Mouse (Mus musculus) T-helper 17 cell (primary cell): ENCODE measurements around the gene Tmem132b.
"Not testable (repeated sequence)": the region's sequence is repeated elsewhere in the genome, so short reads cannot be mapped to it uniquely, and the experiment has no call there.

ENCODE experiments used
- in situ Hi-C, 2 experiments: fragments of 300-600 bp; cut with MboI, MseI; formaldehyde crosslinking; loops; 1 replicate in 1 of 2; 2 replicates in 1 of 2; pipeline ENCODE4 v1.15.1; 2025; ENCODE audit warnings: high pct_unique_total_duplicates in 2 of 2

Gene Tmem132b

DNA sequence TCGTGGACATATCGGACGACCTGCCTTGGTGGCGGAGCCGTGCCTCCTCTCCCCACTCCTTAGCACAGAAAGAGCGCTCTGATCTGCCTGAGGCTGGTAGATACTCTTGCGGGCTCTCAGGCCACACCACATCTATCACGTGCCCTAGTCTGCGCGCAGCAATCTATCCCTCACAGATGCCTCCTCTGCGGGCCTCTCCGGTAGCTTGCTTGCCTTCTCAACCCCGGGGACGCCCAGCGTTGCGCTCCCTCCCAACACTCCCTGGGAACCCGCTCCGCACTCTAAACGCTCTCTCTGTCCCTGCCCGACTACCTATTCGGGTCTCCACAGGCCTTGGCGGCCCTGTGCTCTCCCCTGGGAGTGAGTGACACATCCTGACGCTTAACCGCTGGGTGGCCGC, at the start of gene Tmem132b:
Gene Tmem132b (plus strand): TSS at position 141 of the 400 bp plus-strand sequence.
- in situ Hi-C loops = loop anchor here in 1 of 2 experiments (10.0 kb wide), 1 partner anchor 433 kb away; no protein-coding TSS in a partner anchor

DNA sequence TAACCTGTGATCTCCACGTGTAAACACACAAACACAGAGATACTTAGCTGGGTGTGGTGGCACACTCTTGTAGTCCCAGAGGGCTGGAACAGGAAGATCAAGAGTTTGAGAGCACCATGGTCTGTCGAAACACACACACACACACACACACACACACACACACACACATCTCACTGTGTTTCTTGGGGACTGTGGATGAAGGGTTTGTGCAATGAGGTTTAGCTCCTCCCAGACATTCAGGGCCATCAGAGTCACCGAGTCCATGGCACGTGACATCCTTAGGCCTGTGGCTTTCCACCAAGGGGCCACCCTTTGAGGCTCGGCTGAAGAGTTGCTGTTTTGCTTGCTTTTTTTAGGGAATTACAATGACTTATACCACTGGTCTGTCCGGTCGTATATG, 49.1 kb upstream of the Tmem132b start:
- in situ Hi-C loops = no loop called here

DNA sequence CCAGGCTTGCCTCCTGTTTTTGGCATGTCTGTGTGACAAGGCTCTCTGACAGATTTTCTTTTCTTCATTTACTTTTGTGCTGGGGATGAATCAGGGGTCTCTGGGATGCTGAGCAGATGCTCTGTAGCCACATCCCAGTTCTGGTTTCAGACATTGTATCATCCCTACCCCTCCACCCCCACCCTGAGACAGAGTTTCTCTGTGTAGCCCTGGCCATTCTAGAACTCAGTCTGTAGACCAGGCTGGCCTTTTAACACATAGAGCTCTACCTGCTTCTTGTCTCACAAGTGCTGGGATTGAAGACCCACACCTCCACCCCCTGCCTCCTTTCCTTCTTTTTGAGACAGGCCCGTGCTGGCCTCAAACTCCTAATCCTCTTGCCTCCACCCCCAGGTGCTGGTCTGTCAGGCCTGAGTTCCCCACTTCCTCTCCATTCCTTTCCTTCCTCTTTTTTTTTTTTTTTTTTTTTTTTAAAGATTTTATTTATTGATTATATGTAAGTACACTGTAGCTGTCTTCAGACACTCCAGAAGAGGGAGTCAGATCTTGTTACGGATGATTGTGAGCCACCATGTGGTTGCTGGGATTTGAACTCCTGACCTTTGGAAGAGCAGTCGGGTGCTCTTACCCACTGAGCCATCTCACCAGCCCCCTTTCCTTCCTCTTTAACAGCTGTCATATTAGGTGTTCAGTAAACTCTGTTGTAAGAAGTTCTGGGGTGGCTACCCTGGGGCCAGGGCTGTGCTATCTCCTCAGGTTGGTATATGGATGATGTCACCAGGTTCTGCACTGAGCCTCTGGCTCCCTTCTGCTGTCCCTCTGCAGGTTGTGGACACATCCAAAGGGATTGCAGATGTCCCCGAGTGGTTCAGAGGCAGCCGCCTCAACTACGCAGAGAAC, 47.6 kb upstream of the Tmem132b start:
- in situ Hi-C loops = no loop called here

DNA sequence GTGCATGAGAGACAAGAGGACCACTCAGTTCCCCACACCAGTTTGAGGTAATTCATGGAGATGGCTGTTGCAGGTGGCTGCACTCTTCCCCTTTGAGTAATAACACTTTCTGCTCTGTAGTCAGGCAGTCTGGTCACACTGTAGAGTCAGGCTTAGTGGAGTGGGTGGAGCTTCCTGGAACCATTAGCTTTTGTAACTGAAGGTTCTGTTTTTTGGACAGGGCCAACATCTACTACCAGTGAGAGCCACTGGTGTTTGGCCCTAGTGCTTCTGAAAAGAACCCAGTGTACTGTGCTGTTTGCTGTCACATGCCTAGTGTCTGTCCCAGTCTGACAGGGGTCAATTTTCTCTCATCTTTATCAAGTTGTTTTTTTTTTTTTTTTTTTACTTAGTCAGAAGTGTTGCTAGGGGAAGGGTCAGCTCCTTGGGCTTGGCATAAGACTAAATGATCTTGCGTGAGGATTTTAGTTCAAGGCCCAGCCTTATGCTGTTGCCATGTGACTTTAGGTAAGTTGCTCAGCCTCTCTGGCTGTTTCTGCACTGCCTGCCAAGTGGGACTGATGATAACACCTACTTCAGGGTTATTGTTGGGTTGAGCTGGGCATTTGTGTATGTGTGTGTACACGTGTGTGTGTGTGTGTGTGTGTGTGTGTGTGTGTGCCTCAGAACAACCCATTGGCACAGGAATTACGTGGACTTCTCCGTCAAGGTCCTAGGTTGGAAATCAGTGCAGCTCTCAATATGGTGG, 46.4 kb upstream of the Tmem132b start:
- in situ Hi-C loops = no loop called here

DNA sequence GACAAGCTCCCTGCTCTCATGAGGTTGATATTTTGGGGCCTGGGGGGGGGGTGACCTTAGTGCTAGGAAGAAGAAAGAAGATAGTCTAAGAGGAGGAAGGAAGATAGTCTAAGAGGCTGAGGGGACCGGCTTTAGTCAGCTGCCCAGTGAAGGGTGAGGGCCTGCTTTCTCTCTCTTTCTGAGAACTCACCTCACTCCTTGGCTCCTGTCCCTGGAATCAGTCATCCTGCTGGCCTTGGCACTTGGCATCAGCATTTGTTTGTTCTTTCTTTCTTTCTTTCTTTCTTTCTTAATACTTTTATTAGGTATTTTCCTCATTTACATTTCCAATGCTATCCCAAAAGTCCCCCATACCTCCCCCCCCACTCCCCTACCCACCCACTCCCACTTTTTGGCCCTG, 45.5 kb upstream of the Tmem132b start:
- in situ Hi-C loops = no loop called here

DNA sequence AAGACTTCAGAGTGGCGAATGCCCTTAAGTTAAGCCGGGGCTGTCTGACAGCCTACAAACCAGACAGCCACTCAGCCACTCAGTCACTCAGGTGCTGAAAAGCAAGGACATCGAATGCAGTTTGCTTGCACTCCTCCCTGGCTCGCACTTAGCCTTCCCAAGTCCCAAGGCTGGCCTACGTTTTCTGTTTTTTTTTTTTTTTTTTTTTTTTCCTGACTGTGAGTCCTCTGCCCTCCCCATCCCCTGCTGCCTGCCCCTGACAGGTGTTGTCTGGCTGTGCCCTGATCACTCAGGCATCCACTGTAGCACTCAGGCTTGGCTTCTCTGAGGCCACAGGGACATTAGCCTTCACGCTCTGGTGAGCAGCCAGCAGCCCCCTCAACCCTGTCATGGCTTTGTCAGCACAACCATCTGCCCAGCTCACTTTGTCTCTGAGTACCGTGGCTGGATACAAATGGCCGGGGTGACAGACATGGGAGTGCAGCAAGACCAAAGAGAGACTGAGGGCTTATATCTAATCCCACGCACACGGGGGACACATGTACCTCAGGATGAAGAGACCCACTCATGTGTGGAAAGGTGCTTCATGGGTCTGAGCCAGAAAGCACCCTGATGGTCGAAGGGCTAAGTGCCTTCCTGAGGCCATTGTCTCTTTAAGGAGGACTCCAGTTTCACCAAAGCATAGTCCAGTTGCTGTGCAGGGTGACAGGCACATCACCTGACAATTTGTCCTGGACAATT, 44.0 kb upstream of the Tmem132b start:
- in situ Hi-C loops = no loop called here

DNA sequence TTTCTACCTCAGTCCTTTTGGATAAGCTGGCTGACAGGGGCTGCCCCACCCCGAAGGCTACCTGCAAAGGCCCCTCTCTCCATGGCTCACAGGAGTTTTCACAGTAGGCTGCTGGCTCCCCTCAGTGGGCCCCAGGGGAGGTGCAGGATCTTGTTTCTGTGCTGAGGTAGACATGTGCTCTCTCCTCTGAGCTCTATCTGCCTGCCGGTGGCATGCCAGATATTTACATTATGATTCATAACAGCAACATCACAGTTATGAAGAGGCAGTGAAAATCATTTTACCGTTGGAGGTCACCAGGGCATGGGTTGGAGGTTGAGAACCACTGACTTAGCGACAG, 43.5 kb upstream of the Tmem132b start:
- in situ Hi-C loops = no loop called here

DNA sequence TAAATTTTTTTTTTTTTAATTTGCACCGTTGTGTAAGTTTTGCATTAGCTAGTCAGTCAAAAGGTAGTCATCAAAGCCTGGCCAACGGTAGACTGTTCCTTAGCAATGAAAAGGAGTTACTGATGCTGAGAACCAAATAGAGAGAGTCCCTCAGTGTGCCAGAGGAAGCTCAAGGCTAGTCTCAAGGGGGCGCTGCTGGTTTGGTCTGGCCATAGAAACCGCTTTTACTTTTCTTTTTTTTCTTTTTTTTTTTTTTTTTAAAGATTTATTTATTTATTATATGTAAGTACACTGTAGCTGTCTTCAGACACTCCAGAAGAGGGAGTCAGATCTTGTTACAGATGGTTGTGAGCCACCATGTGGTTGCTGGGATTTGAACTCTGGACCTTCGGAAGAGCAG, 42.6 kb upstream of the Tmem132b start:
- in situ Hi-C loops = not testable (repeated sequence)

DNA sequence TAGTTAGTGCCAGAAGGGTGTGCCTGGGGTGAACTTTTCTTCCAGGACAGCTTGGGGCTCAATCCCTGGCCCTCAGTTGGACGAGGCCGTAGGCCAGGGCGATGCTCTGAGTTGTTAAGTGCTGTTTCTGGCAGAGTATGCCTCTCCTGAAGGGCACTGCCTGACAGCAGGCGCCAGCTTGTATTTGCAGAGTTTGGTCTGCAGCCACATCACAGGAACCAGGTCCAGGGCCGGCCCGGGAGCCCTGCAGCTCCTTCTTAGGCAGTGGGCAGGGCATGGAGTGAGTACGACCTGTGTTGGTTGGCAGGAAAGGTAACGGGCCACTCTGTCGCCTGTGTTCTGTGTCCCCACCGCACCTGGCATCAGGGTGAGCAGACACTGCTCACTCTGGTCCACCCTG, 40.5 kb upstream of the Tmem132b start:
- in situ Hi-C loops = no loop called here

DNA sequence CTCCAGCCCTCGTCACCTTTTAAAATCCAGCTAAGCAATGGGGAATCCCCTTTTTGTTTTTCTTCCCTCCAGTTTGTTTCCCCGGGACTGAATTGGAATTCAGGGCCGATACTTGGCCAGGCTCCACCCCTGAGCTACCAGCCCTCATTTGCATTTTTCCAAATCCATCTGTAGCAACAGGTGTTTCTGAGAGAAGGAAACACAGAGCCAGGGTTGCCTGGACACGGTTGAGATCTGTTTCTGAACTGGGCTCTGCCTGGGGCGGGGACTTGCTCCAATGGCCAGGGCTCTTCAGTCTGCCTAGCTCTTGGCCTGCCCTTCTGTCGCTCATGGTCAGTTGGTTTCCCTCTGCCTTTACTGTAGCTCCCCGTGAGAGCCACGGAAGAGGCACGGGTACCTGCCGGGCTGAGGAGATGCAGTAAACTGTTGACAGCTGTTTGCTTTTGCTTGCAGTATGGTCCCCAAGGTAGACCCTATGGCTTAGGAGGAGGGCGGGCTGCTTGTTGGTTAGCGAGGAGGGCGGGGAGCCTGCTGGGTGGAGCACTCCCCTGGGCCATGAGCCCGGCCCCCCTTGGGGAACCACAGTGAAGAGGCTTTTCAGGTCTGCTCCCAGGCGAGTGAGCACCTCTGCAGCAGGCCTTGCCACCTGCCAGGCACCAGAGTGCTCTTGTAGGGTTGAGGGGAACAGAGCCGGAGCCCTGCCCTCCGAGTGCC, 39.0 kb upstream of the Tmem132b start:
- in situ Hi-C loops = no loop called here

DNA sequence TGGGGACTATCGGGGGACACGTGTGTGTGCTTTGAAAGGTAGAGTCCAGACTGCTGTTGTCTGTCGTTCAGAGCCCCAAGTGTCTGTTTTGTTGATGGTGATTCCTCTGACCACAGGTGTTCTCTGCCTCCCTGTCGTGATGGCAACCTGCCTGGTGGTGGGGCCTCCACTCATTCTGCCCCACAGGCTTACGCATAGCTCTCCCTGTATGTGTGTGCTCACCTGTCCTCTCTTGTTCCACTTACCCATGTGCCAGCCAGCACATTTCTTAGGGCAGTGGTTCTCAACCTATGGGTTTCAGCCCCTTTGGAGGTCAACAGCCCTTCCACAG, 38.5 kb upstream of the Tmem132b start:
- in situ Hi-C loops = no loop called here

DNA sequence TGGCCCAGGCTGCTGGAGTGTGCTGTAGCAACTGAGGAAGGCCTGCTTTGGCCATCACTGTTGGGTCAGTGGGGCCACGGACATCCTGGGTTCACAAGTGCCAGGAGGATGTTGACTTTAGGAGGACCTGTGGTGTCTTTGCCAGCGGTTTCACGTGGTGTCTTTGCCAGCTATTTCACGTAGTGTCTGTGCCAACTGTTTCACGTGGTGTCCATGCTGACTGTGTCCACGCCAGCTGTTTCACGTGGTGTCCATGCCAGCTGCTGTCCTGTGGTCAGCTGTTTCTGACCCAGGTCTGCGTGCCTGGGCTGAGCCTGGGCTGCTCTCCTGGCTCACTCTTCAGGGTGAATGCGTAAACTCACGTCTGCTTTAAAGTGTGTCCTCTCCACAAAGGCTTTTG, 35.9 kb upstream of the Tmem132b start:
- in situ Hi-C loops = no loop called here

DNA sequence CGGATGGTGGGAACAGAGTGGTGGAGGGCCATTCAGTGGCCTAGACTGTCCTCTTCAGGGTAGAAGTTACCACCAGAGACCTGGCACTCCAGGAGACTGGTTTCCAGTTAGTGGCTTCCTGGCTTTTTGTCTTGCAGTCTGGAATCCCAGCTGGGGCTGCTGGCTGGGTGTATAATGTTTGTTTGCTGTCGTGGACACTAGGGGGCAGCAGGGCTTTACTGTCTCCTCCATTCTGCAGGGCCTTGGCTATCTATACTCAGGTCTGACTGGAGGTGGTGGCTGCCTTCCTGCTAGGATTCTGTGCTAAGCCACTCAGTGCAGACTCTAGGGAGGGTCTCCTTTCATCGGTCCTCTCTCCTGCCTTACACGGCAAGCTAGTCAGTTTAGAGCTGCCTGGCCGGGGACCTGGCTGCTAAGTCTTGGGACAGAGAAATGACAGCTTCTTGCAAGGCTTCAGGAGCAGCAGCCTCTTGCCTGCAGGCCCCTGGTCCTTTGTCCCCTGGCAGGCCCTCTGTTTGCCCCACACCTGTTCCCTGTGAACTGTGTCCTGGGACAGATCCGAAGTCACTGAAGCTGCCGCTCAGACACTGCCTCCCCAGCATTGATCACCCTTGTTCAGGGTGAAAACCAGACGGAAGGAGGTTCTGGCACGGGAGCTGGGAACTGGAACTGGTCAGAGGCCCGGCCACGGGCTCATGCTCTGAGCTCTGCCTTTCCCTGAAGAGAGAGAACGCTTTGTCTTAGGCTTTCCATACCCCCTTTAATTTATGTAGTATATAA, 33.6 kb upstream of the Tmem132b start:
- in situ Hi-C loops = no loop called here

DNA sequence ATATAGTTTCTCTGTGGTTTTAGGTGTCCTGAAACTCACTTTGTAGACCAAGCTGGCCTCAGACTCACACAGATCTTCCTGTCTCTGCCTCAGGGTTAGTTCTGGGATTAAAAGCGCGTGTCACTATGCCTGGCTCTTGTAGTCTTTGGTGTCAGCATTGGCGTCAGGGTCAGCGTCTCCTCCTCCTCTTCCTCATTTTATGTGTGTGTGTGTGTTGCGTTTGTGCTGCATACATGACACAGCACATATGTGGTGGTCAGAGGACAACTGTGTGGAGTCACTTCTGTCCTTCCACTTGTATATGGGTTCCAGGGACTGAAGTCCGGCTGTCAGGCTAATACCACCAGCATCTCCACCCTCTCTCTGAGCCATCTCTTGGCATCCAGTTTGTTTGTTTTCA, 30.1 kb upstream of the Tmem132b start:
- in situ Hi-C loops = no loop called here

DNA sequence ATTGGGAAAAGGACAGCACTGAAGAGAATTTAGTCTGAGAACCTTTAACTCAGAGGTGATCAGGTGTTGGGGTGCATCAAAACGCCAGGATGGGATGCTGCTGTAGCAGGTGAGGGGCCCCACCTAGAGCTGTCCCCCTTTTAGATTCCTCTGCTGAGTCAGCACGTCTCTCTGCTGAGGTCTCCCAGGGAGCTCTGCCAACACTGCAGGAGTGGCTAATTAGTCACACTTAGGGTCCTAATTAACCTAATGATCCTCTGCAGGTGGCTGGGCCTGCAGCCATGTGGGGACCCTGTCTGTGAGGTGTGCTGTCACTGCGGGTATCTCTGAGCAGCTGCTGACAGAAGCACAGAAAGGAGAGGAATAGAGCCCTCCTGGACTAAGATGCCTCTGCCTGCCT, 29.4 kb upstream of the Tmem132b start:
- in situ Hi-C loops = no loop called here

DNA sequence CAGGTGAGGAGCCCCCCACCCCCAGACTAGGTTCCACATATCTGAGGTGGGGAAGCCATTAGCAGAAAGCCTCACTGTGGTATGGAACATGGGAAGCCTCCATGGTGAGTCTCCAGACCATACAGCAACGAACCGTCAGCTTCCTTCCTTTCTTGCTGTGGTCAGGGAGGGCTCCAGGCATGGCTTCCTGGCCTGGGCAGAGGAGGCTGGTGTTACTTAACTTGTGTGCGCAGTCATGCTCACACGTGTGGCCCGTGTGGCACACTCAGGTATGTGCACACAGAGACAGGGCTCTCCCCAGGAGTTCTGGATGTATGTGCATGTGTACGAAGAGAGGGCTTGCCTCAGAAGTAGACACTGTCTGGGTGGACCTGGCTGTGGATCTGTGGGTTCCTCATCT, 27.9 kb upstream of the Tmem132b start:
- in situ Hi-C loops = no loop called here

DNA sequence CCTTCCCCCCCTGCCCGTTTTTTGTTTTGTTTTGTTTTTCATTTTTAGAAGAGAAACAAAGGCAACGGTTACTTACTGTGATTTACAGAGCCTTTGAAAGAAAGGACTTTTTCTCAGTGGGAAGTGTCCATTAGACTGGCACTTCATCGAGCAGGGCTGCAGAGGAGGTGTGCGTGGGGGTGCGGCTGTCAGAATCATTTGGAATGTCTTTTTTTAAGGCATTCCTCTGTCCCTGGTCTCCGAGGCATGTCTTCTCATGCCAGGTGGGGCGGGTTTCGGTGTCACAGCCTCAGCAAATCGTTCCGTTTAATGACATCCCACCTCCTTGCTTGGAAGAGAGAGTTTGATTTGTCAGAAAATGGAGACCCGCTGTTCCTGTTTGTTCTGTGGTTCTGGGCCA, 26.9 kb upstream of the Tmem132b start:
- in situ Hi-C loops = no loop called here

DNA sequence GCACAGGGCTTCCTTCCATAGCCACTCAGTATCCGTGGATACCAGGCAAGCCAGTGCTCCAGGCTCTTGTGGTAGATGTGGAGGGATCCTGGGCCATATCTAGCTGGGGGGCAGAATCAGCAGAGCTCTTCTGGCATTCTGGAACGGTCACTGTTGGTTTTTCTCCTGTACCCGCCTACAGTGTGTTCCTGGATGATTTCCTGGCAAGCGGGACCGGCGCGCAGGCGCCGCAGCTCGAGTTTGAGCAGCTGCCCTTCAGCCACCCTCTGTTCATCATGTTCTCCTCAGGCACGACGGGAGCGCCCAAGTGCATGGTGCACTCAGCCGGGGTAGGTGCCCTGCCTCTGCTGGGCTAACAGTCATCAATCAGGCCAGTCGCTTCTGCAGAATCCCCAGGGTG, 25.6 kb upstream of the Tmem132b start:
- in situ Hi-C loops = no loop called here

DNA sequence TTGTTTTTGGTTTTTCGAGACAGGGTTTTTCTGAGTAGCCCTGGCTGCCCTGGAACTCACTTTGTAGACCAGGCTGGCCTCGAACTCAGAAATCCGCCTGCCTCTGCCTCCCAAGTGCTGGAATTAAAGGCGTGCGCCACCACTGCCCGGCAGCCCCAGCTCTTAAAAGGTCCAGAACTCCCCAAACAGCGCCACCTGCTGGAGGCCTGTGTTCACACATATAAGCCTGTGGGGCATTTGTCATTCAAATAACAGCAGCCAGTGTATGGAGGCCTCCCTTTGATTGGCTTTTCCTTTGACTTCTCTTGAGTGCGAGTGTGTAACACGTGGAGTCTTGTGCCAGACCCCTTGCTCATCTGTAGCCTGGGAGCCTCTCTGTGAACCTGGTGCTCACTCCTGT, 24.0 kb upstream of the Tmem132b start:
- in situ Hi-C loops = no loop called here

DNA sequence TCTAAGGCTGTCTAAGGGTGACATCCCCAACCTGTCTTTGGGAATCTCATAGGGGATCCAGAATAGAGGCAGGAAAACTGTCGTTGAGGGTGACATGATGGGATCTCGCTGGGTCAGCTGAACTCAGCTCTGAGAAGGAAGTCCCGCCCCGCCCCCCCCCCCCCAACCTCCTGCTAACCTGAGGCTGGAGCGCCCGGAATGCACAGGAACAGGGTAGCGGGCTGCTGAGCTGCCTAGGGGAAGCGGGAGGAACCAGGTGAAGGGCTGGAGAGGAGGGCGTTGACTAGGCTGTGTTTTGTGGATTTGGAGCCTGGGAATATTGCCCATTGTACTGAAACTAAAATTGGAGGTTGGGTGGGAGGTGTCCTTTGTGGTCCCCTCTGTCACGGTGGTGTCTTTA, 23.6 kb upstream of the Tmem132b start:
- in situ Hi-C loops = no loop called here

DNA sequence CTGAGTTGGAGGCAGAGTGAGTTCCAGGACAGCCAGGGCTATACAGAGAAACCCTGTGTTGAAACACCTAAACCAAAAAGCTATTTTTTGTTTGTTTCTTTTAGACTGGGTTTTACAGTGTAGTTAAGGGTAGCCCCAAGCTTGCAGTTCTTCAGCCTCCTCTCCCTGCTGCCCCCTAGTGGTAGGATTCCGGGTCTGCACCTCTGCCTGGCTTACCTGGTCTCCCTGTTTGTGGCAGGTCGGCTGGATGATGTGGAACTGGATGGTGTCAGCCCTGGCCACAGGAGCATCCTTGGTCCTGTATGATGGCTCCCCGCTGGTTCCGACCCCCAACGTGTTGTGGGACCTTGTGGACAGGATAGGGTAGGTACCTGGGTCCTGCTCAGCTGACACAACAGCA, 22.0 kb upstream of the Tmem132b start:
- in situ Hi-C loops = no loop called here
